Mouse (Mus musculus): ENCODE results near the gene Nod2.

GRCm38 (mm10) chr8:88637092-88638000, 9.8 kb upstream of the Nod2 start:
- TF ChIP-seq POLR2A (IDR thresholded peaks at IDR 0.05; ENCODE audit: low read depth, low read length), result no peak
- no peak for TF ChIP-seq CTCF (conservative IDR thresholded peaks at IDR 0.05; ENCODE audit: insufficient read depth, insufficient read length, low read depth, low read length)

Data from kidney, adult 2 months (tissue).